Mouse (Mus musculus) kidney, postnatal 36 days (tissue): Measurements from ENCODE around the gene Etfrf1.

ENCODE experiments used
- DNase-seq, 2 experiments: peaks; one replicate each; pipeline ENCODE4 v3.0.0; 2021 to 2022; ENCODE audit warnings: mixed read lengths in 2 of 2

The Etfrf1 gene

GRCm38 (mm10) chr6:145226296-145226695, 15.4 kb downstream of the Etfrf1 start:
- DNase-seq = peak in 1 of 2 experiments; percentile 11

- no peak for DNase-seq
Observed at GRCm38 (mm10) chr6:145234391-145234790, 23.5 kb downstream of the Etfrf1 start.

- no peak for DNase-seq
Observed at GRCm38 (mm10) chr6:145235367-145235766, 24.4 kb downstream of the Etfrf1 start.

- DNase-seq = no peak
Observed at GRCm38 (mm10) chr6:145237148-145237547, 26.2 kb downstream of the Etfrf1 start.

- DNase-seq = no peak
Observed at GRCm38 (mm10) chr6:145240285-145240684, 29.4 kb downstream of the Etfrf1 start.

- DNase-seq = peak in 1 of 2 experiments; percentile 24
Observed at GRCm38 (mm10) chr6:145242521-145242920, 31.6 kb downstream of the Etfrf1 start.

GRCm38 (mm10) chr6:145246841-145247240, 35.9 kb downstream of the Etfrf1 start:
- no peak for DNase-seq

GRCm38 (mm10) chr6:145247886-145248285, 37.0 kb downstream of the Etfrf1 start:
- peak in 1 of 2 experiments; percentile 11 for DNase-seq

- DNase-seq = peak; percentile 46 to 78
Observed at GRCm38 (mm10) chr6:145249291-145250184, 38.6 kb downstream of the Etfrf1 start.

- peak; percentile 92 to 96 for DNase-seq
Observed at GRCm38 (mm10) chr6:145250185-145250791, 39.4 kb downstream of the Etfrf1 start, which contains the start of gene Kras. TSS of gene Kras (minus strand) at chr6:145250239.

- DNase-seq = no peak
Observed at GRCm38 (mm10) chr6:145250820-145251219, 39.9 kb downstream of the Etfrf1 start.

- peak; percentile 20 to 23 for DNase-seq
Observed at GRCm38 (mm10) chr6:145255952-145256700, 45.2 kb downstream of the Etfrf1 start.

- peak in 1 of 2 experiments; percentile 6 for DNase-seq
Observed at GRCm38 (mm10) chr6:145256701-145257073, 45.8 kb downstream of the Etfrf1 start.

GRCm38 (mm10) chr6:145262314-145262713, 51.4 kb downstream of the Etfrf1 start:
- DNase-seq = no peak
